Mouse (Mus musculus): ENCODE data around the gene Hsf5. TPM values are rescaled to one million over a fixed set of nuclear protein-coding genes. Genes with fewer than 3 reads are reported as not detected.

Gene Hsf5
- polyA plus RNA-seq, 1 experiment from 2014 or later: 0.49 TPM

- WGBS: 81% methylated on average over 6 of the region's 6 CpGs
- H3K4me3 ChIP-seq (replicated peaks): no peak overlapping the region
- no peaks in the 10 kb centered on the region for H3K27me3 ChIP-seq (replicated peaks)
- no peaks in the 10 kb centered on the region for H3K36me3 ChIP-seq
- no peak for ATAC-seq (ENCODE audit: low FRiP score)
- no peaks in the 10 kb centered on the region for H3K4me1 ChIP-seq
- H3K9ac ChIP-seq (replicated peaks): no peak overlapping the region
- H3K9me3 ChIP-seq (replicated peaks): no peaks in the 10 kb centered on the region
- no peak overlapping the region for H3K4me2 ChIP-seq
- H3K27ac ChIP-seq (replicated peaks): no peak overlapping the region
Observed at GRCm38 (mm10) chr11:87701108-87701507, 84.1 kb downstream of the Hsf5 start.

GRCm38 (mm10) chr11:87701877-87702620, 85.1 kb downstream of the Hsf5 start:
- WGBS: 85% methylated on average over 14 of the region's 14 CpGs
- Histone ChIP-seq H3K36me3 (no peaks in the 10 kb centered on the region), H3K27ac (replicated peaks) (no peak overlapping the region), H3K9me3 (replicated peaks) (no peaks in the 10 kb centered on the region), H3K27me3 (replicated peaks) (no peaks in the 10 kb centered on the region), H3K4me2 (no peak overlapping the region), H3K4me3 (replicated peaks) (no peak overlapping the region), H3K9ac (replicated peaks) (no peak overlapping the region), H3K4me1 (no peaks in the 10 kb centered on the region)
- no peak for ATAC-seq (ENCODE audit: low FRiP score)

GRCm38 (mm10) chr11:87703654-87704053, 86.7 kb downstream of the Hsf5 start:
- H3K9me3 ChIP-seq (replicated peaks): no peaks in the 10 kb centered on the region
- 67% methylated on average over 5 of the region's 5 CpGs for WGBS
- no peak for ATAC-seq (ENCODE audit: low FRiP score)

GRCm38 (mm10) chr11:87704289-87704688, 87.3 kb downstream of the Hsf5 start:
- no peak overlapping the region for H3K4me3 ChIP-seq (replicated peaks)
- WGBS: 77% methylated on average over 9 of the region's 9 CpGs
- no peak for ATAC-seq (ENCODE audit: low FRiP score)
- H3K36me3 ChIP-seq: no peaks in the 10 kb centered on the region
- H3K9me3 ChIP-seq (replicated peaks): no peaks in the 10 kb centered on the region
- no peaks in the 10 kb centered on the region for H3K27me3 ChIP-seq (replicated peaks)
- no peak overlapping the region for H3K9ac ChIP-seq (replicated peaks)
- H3K4me2 ChIP-seq: no peak overlapping the region
- no peaks in the 10 kb centered on the region for H3K4me1 ChIP-seq
- no peak overlapping the region for H3K27ac ChIP-seq (replicated peaks)

More at GRCm38 (mm10) chr11:87703654-87704053, 86.7 kb downstream of the Hsf5 start:
- Histone ChIP-seq H3K9ac (replicated peaks) (no peak overlapping the region), H3K27ac (replicated peaks) (no peak overlapping the region), H3K27me3 (replicated peaks) (no peaks in the 10 kb centered on the region), H3K4me3 (replicated peaks) (no peak overlapping the region), H3K4me2 (no peak overlapping the region), H3K4me1 (no peaks in the 10 kb centered on the region), H3K36me3 (no peaks in the 10 kb centered on the region)

GRCm38 (mm10) chr11:87707570-87707969, 90.6 kb downstream of the Hsf5 start:
- Histone ChIP-seq H3K36me3 (no peaks in the 10 kb centered on the region), H3K9ac (replicated peaks) (no peak overlapping the region), H3K4me2 (no peak overlapping the region), H3K27ac (replicated peaks) (no peak overlapping the region), H3K4me3 (replicated peaks) (no peak overlapping the region), H3K9me3 (replicated peaks) (no peaks in the 10 kb centered on the region), H3K4me1 (peaks cover 12% of the 10 kb centered on the region), H3K27me3 (replicated peaks) (peaks cover 12% of the 10 kb centered on the region; the same call in 1 of the 2 replicates)
- 23% methylated on average over 8 of the region's 8 CpGs for WGBS
- no peak for ATAC-seq (ENCODE audit: low FRiP score)

- H3K4me2 ChIP-seq: no peak overlapping the region
- H3K4me1 ChIP-seq: peaks cover 12% of the 10 kb centered on the region
- H3K27me3 ChIP-seq (replicated peaks): peaks cover 12% of the 10 kb centered on the region; the same call in 1 of the 2 replicates
- no peaks in the 10 kb centered on the region for H3K9me3 ChIP-seq (replicated peaks)
- H3K36me3 ChIP-seq: no peaks in the 10 kb centered on the region
- H3K9ac ChIP-seq (replicated peaks): no peak overlapping the region
- no peak overlapping the region for H3K4me3 ChIP-seq (replicated peaks)
- no peak for ATAC-seq (ENCODE audit: low FRiP score)
- H3K27ac ChIP-seq (replicated peaks): no peak overlapping the region
- 81% methylated on average over 5 of the region's 5 CpGs for WGBS
Observed at GRCm38 (mm10) chr11:87708979-87709378, 92.0 kb downstream of the Hsf5 start.

Other genes with a start within 250 kb of the Hsf5 start
- 4.0 and 5.7 TPM in 2 replicates for gene Rad51c, start 212.2 kb upstream of the Hsf5 start, polyA plus RNA-seq (2015; fragmentation: Nextera tagmentation; extraction: Ambion mirVana)
- 0.86 and 0.92 TPM in 2 replicates for gene Tex14, start 212.1 kb upstream of the Hsf5 start, polyA plus RNA-seq (2015; fragmentation: Nextera tagmentation; extraction: Ambion mirVana)
- not detected in 2 replicates for gene Gm11492, start 50.5 kb upstream of the Hsf5 start, polyA plus RNA-seq (2015; fragmentation: Nextera tagmentation; extraction: Ambion mirVana)
- 34.6 and 38.3 TPM in 2 replicates for gene Sept4, start 48.3 kb upstream of the Hsf5 start, polyA plus RNA-seq (2015; fragmentation: Nextera tagmentation; extraction: Ambion mirVana)
- gene Mtmr4, start 25.0 kb upstream of the Hsf5 start, polyA plus RNA-seq (2015; fragmentation: Nextera tagmentation; extraction: Ambion mirVana): 41.0 and 42.8 TPM in 2 replicates
- gene Rnf43, start 45.6 kb downstream of the Hsf5 start, polyA plus RNA-seq (2015; fragmentation: Nextera tagmentation; extraction: Ambion mirVana): 0.54 and 2.6 TPM in 2 replicates
- gene Supt4a, start 120.4 kb downstream of the Hsf5 start, polyA plus RNA-seq (2015; fragmentation: Nextera tagmentation; extraction: Ambion mirVana): 129 and 144 TPM in 2 replicates
- gene Tspoap1, start 143.4 kb downstream of the Hsf5 start, polyA plus RNA-seq (2015; fragmentation: Nextera tagmentation; extraction: Ambion mirVana): 34.5 and 43.8 TPM in 2 replicates
- gene Mpo, start 176.4 kb downstream of the Hsf5 start, polyA plus RNA-seq (2015; fragmentation: Nextera tagmentation; extraction: Ambion mirVana): 0.51 and 2.5 TPM in 2 replicates
- 1.0 and 2.7 TPM in 2 replicates for gene Lpo, start 211.1 kb downstream of the Hsf5 start, polyA plus RNA-seq (2015; fragmentation: Nextera tagmentation; extraction: Ambion mirVana)
- gene Mks1, start 236.1 kb downstream of the Hsf5 start, polyA plus RNA-seq (2015; fragmentation: Nextera tagmentation; extraction: Ambion mirVana): 12.1 and 12.4 TPM in 2 replicates